Mouse (Mus musculus) mouse trophoblast stem cell (cell line): ENCODE results near the gene Clpp.

Experiments used
- in situ Hi-C, 2 experiments: fragments of 300-500 bp; cut with MseI, MboI; formaldehyde crosslinking; loops; 2 replicates in 1 of 2; 3 replicates in 1 of 2; pipeline ENCODE4 v1.15.1; 2025

The Clpp gene

GRCm38 (mm10) chr17:57030931-57031660 is 41.0 kb downstream of the Clpp start, which contains the start of gene Khsrp:
TSS of gene Khsrp (minus strand) at chr17:57031522.
- in situ Hi-C loops = no loop called here

- in situ Hi-C loops = no loop called here
These were observed 41.7 kb downstream of the Clpp start for GRCm38 (mm10) chr17:57031661-57032420.

- in situ Hi-C loops = no loop called here
These were observed 42.7 kb downstream of the Clpp start for GRCm38 (mm10) chr17:57032854-57033253.

GRCm38 (mm10) chr17:57038978-57039377 is 48.9 kb downstream of the Clpp start:
- in situ Hi-C loops = no loop called here

- in situ Hi-C loops = no loop called here
These were observed 51.4 kb downstream of the Clpp start, which contains the start of gene Slc25a41 for GRCm38 (mm10) chr17:57041554-57041953. TSS of gene Slc25a41 (minus strand) at chr17:57041654.
